Mouse (Mus musculus) heart, postnatal 0 days (tissue): Measurements from ENCODE around the gene Gm20075.

ENCODE experiments used
- CTCF ChIP-seq: IDR thresholded peaks from 2 replicates; pipeline ENCODE4 v1.5.1; 2016; ENCODE audit warnings: antibody characterized with exemption, control low read depth, low read depth
- EP300 ChIP-seq: IDR thresholded peaks from 2 replicates; pipeline ENCODE4 v1.6.1; 2016; ENCODE audit warnings: antibody characterized with exemption, low read depth

GRCm38 (mm10) chr13:96129081-96129480, 47.9 kb upstream of the Gm20075 start:
- TF ChIP-seq CTCF (no peak), EP300 (no peak)
